Mouse (Mus musculus): ENCODE measurements around the gene Gm42791.

The Gm42791 gene

DNA sequence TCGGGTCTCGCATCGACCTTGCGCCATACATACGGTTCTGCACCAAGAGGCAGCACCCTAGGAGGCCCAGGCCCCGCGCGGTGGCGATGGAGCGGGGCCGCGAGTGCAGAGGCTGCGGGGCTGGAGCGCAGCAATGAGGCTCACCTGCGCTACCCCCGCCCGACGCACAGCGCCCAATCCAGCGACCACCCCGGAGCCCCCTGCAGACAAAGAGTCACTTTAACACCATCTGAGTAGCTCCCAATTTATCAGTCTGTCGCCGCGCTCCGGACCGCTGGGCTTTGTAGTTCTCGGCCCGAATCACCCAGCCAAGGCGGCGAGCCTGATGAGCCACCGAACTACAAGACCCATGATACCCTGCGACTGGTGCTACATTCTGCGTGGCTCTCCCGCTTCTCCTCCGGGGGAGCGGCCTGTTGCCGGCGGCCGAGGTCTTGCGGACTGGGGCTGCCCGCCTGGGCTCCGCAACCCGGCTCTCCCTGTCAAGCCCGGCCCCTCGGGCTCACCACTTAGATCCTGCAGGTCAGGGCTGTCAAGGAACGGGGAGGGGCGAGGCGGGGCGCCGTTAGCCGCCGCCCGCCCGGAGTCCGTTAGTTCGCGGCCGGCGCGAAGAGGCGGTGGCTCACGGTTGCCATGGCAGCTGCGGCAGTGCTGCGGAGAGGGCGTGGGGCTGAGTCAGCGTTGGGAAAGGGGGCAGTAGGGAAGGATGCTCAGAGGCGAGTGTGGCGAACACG lies 66.4 kb downstream of the Gm42791 start:
- in situ Hi-C loops (cut with MboI, MseI) = no loop called here

DNA sequence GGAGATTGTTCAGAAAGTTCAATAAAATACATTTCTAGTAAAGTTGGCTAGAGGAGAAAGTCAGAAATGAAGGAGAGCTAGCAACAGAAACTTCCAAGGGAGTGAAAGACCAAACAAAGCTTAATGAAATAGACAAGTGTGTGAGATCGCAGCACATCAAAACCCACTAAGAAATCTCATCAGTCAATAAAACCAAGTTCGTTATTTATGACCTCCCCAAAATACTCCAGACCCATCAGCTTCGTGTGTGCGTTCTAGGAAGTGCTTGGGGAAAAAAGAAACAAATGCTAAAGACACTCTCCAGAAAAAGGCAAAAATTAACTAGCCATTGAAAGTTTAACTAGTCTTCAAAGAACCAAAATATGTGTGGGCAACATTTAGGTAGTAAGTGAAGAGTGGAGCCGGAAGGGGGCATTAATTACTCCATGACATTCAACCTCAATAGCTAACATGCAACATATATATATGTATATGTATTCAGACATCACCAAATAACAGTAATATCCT lies 67.2 kb downstream of the Gm42791 start:
- in situ Hi-C loops (cut with MboI, MseI) = no loop called here

DNA sequence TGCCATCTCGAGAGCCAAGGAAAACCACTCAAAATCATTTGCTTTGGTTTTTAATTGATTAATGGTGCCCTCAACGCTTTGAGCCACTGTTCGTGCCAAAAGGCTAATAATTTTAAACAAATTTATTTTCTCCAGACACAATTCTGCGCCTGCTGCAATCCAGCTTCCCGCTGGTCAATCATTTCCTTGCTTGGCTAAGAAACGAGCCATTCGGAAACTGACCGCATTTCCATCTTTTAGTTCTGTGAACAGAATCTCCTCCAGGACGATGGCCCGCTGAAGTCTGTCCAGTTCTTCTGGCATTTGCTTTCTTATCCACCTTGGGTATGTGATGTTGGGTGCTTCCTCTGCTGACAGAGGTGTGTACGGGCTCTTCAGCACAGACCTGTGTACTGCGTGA lies 70.4 kb downstream of the Gm42791 start:
- in situ Hi-C loops (cut with MboI, MseI) = loop anchor here in 1 of 2 experiments (5.0 kb wide), 1 partner anchor 1052 kb away; no protein-coding TSS in a partner anchor

DNA sequence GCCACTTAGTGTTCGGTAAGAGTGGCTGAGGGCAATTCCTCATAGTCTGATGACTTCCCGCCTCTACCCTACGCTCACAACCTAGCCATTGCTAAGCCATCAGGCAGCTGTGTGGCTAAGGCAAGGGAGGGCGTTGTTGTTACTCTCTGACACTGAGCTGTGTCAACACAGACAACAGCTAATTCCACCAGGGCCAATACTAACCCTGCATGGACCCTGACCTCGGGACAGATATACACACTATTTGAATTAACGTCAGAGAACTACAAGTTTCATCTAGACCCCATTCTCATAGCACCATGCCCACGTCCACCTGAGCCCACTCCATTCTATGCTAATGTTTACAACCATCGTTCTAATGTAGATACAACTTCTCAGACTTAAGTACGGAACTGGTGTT lies 70.9 kb downstream of the Gm42791 start:
- in situ Hi-C loops (cut with MboI, MseI) = loop anchor here in 1 of 2 experiments (5.0 kb wide), 1 partner anchor 1052 kb away; no protein-coding TSS in a partner anchor

- in situ Hi-C loops (cut with MboI, MseI) = loop anchor here in 1 of 2 experiments (5.0 kb wide), 1 partner anchor 1051 kb away; no protein-coding TSS in a partner anchor
Measured at GRCm38 (mm10) chr5:148923408-148923807, 71.5 kb downstream of the Gm42791 start.

GRCm38 (mm10) chr5:148922773-148923172 lies 72.2 kb downstream of the Gm42791 start:
- in situ Hi-C loops (cut with MboI, MseI) = loop anchor here in 1 of 2 experiments (5.0 kb wide), 1 partner anchor 1050 kb away; no protein-coding TSS in a partner anchor

DNA sequence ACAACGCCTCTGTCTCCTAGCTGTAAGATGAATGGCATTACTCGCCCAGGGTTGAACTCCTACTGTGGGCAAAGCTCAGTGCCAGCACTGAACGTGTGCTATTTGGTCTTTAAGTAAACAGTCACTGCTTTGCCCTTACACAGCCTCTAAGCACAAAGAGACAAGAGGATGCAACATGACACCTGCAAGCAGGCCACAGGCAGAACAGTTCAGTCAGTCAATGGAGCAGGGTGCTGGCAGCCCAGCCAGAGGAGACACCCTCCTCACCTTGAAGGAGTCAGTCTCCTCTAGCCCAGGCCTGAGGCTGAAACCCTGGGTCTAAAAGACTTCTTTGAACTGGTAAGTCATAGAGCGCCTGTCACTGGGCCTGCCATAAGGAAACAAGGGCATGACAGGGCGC lies 76.9 kb downstream of the Gm42791 start:
- in situ Hi-C loops (cut with MboI, MseI) = no loop called here

GRCm38 (mm10) chr5:148916775-148917174 lies 78.2 kb downstream of the Gm42791 start:
- in situ Hi-C loops (cut with MboI, MseI) = no loop called here

GRCm38 (mm10) chr5:148912262-148912661 lies 82.7 kb downstream of the Gm42791 start:
- in situ Hi-C loops (cut with MboI, MseI) = no loop called here

DNA sequence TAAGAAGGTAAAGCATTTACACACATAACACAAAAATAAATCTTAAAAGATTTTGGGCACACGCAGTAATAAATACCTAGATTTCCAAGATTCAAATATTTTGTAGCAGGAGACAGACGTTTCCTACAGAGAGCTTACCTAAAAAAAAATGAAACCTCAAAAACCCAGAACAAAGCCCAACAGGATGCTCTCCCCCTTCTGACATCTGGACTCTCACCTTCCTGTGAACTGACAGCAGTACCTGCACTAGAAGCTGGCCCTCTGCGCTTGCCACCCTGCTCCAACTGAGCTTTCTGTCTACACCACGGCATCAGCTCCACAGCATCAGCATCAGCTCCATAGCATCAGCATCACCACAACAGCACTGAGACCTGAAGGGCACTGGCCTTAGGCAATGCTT lies 84.9 kb downstream of the Gm42791 start:
- in situ Hi-C loops (cut with MboI, MseI) = no loop called here

DNA sequence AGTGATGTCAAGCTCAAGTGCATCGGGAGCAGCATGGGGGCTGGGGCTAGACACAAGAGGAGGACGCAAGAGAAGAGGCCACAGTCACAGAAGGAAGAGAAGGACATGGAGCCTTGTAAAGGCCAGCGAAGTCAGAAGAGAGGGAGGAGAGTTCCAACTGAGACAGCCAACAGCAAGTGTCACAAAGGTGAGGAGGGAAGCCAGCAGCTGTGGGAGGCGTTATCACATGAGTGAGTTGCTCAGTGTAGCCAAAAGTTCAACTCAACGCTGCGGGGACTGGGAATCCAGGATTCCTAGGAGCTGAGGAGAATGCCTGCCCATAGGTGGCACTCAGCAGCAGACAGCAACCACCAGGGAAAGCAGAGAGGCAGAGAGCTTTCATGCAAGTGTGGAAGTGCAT lies 85.5 kb downstream of the Gm42791 start:
- in situ Hi-C loops (cut with MboI, MseI) = no loop called here

DNA sequence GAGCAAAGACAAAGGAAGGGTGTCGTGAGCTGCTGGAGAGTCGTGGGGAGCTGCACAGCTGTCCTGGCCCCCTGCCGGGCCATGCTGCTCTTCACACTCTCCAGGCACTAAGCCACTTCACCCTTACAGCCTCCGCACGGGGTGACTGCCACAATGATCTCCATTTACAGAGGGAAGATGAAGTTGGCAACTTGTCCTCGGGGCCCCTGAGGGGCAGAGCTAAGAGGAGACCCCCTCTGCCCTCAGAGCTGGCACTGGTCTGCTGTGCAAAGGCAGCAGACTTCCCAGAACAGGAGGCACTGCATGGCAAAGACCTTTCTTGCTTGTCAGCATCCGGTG lies 85.9 kb downstream of the Gm42791 start:
- in situ Hi-C loops (cut with MboI, MseI) = no loop called here

DNA sequence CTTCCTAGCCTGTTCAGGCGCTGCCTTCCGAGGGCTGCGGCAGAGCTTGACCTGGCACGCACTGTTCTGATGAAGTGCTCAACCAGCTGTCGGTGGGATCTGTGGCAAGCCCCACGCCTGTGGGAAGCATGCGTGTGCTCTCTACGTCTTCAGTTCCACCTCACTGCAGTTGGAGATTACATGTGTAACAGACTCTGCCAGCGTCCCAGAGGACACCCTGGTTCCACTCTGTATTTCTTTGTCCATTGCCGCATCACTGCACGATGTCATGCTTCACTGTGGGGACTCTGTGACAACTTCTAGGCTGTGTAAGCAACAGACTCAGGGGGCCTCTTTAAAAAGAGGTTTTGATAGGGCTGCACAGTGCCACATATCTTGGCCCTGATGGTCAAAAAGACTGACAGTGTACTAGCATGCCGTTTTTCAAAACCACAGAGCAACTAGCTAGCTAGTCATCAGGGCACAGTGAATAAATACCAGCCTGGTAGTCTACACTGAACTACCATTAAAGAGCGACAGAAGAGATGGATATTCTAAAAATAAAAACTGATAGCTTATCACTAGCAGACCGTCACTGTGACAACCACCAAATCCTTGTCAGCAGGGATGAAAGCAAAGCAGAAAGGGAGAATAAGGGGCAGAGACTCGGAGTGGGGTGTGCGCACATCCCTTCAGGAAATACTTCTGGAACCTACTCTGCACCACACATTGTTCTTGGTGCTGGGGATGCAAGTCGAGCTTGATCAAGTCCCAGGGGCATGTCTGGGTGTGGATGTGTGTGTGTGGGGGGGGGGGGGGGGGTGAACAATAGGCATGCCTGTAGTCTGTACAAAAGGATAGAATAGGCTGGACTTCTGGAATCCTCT lies 86.5 kb downstream of the Gm42791 start:
- in situ Hi-C loops (cut with MboI, MseI) = no loop called here

DNA sequence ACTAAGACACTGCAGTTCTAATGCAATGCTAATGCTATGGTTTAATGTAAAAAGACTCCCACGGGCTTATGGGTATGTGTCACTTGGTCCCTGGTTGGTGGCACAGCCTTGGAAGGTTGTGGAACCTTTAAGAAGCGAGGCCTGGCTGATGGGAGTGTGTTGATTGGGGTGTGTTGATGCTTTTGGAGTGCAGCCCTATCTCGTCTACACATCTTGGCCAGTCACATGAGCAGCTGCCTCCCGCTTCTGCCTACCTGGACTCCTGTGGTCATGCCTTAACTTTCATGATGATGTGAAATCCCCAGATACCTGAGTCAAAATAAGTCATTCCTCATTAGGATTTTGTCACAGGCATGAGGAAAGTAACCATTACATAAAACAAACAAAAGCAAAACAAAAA lies 88.6 kb downstream of the Gm42791 start:
- in situ Hi-C loops (cut with MboI, MseI) = no loop called here

DNA sequence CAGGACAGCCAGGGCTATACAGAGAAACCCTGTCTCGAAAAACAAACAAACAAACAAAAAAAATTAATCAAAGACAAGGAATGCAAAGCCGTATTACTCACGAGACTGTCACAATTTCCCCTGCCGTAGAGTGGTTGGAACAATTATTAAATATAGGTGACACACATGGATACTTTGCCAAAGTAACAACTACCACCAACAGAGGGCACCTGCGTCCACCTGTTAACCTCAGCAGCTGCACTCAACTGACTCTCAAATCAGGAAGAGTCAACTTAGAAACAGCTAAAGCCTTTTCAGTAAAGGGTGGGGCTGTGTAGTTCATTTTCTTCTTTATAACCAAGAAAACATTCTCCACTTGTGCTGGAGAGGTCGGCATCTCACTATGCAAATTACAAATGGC lies 90.1 kb downstream of the Gm42791 start:
- in situ Hi-C loops (cut with MboI, MseI) = no loop called here

DNA sequence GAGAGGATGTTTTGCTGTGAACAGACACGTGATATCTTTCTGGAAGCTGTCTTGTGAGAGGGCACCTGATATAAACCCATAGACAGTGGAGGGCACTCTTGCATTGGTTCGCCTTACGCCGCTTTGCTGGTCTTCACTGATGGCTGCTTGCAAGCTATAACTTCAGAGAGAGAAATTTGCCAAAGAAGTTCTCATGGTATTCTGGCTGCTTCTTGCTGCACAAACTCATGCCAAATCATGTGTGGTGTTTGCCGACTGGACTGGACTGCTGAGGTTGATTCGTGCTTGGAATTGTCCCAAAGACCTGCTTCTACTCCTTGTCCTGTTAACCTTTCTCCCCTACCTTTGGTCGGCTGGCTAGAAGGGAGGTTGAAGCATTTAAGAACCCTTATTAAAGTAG lies 95.6 kb downstream of the Gm42791 start:
- in situ Hi-C loops (cut with MboI, MseI) = loop anchor here in 1 of 2 experiments (5.0 kb wide), 1 partner anchor 48 kb away; no protein-coding TSS in a partner anchor

DNA sequence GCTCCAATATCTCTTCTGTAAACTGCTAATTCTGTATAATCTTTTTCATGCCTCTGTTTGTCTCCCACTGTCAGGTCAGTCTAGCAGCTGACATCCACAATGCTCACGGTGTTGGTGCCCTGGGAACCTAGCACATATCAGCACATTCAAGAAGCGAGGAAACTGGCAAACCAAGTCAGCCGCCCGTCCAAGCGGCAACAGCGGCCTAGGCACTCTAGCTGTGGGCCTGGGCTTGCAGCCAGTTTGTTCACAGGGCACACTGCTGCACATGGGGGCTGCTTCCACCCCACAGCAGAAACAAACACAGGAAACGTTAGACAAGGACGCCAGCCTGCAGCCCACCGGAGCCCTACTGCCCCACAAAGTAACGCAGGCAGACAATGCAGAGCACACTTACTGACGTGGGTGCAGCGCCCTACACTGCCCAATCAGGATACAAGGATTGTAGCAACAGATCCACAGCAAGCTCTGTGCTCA lies 97.0 kb downstream of the Gm42791 start:
- in situ Hi-C loops (cut with MboI, MseI) = loop anchor here in 1 of 2 experiments (5.0 kb wide), 1 partner anchor 49 kb away; no protein-coding TSS in a partner anchor

DNA sequence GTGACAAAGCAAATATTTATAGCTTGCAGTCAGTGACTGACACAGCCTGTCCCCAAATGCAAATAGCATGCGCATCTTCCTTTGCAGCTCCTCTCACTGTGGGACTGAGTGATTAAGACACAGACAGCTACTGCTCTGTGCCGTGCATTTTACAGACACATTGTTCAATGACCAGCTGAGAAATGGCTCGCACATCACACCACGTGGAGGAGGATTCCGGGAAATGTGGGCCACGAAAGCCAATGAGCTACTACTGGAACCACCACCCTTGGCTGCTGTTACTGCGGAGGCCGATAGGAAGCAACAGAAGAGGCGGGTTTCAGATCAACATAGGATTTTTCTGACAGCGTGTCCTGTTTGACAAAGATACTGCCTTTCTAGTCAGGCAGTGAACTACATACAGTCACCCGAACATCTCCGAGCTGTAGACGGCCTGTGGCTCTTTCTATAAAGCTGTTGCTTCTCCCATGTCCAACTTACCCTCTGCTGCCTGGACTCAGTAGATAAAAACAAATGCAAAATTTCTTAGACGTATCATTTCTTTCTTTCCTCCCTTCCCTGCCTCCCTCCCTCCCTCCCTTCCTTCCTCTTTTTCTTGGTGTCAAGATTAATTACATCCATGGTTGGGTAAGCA lies 97.8 kb downstream of the Gm42791 start:
- in situ Hi-C loops (cut with MboI, MseI) = loop anchor here in 1 of 2 experiments (5.0 kb wide), 1 partner anchor 50 kb away; no protein-coding TSS in a partner anchor

GRCm38 (mm10) chr5:148896515-148896914 lies 98.4 kb downstream of the Gm42791 start:
- in situ Hi-C loops (cut with MboI, MseI) = loop anchor here in 1 of 2 experiments (5.0 kb wide), 1 partner anchor 51 kb away; no protein-coding TSS in a partner anchor

- in situ Hi-C loops (cut with MboI, MseI) = loop anchor here in 1 of 2 experiments (5.0 kb wide), 1 partner anchor 51 kb away; no protein-coding TSS in a partner anchor
Measured at GRCm38 (mm10) chr5:148895833-148896232, 99.1 kb downstream of the Gm42791 start.

GRCm38 (mm10) chr5:148895034-148895433 lies 99.9 kb downstream of the Gm42791 start:
- in situ Hi-C loops (cut with MboI, MseI) = loop anchor here in 1 of 2 experiments (5.0 kb wide), 1 partner anchor 52 kb away; no protein-coding TSS in a partner anchor

Data from T-helper 17 cell (primary cell).